Mouse (Mus musculus): ENCODE measurements at regions not wholly inside any gene's neighbourhood (a gene's known extent, or its start where the extent isn't known, plus 50 kb on each side); places are given as distances from the start of the nearest gene placed in this dataset.
A peak's percentile ranks its signal among the peaks of the same experiment; 100 is the strongest.

- peak overlapping the region; percentile 48 for H3K4me2 ChIP-seq (replicated peaks; ENCODE audit: low read depth, low read length, severe bottlenecking)
- ATAC-seq (ENCODE audit: low FRiP score, low read depth) (no peak), DNase-seq (ENCODE audit: low spot score) (no peak)
- peak overlapping the region; percentile 40 for H3K9ac ChIP-seq (ENCODE audit: low read depth, low read length, severe bottlenecking)
- 0 out of 2 replicates have a peak overlapping the region, but pooled peaks have one; percentile 19 for H3K27ac ChIP-seq (replicated peaks; ENCODE audit: low read depth, low read length)
- no peaks in the 10 kb centered on the region for H3K27me3 ChIP-seq (ENCODE audit: control insufficient read depth, insufficient read depth, low read length)
- no peaks in the 10 kb centered on the region for H3K36me3 ChIP-seq (ENCODE audit: control insufficient read depth, insufficient read depth, low read length)
- no peaks in the 10 kb centered on the region for H3K4me1 ChIP-seq (ENCODE audit: control insufficient read depth, insufficient read depth, low read length)
- WGBS, result 28% methylated on average over 18 of the region's 18 CpGs
- peak overlapping the region; percentile 31 for H3K4me3 ChIP-seq (replicated peaks; ENCODE audit: low read length)
- H3K9me3 ChIP-seq (ENCODE audit: control insufficient read depth, low read length), result no peaks in the 10 kb centered on the region
- TF ChIP-seq POLR2A (IDR thresholded peaks at IDR 0.05; ENCODE audit: borderline replicate concordance, extremely low read depth, insufficient read depth, insufficient read length), result no peak
These were observed 68.6 kb upstream of the Tmpo start for GRCm38 (mm10) chr10:91249681-91250195.

- H3K4me1 ChIP-seq (ENCODE audit: control insufficient read depth, insufficient read depth, low read length), result peaks cover 35% of the 10 kb centered on the region
These were observed 63.2 kb upstream of the Tmpo start for GRCm38 (mm10) chr10:91244297-91244696.

DNA sequence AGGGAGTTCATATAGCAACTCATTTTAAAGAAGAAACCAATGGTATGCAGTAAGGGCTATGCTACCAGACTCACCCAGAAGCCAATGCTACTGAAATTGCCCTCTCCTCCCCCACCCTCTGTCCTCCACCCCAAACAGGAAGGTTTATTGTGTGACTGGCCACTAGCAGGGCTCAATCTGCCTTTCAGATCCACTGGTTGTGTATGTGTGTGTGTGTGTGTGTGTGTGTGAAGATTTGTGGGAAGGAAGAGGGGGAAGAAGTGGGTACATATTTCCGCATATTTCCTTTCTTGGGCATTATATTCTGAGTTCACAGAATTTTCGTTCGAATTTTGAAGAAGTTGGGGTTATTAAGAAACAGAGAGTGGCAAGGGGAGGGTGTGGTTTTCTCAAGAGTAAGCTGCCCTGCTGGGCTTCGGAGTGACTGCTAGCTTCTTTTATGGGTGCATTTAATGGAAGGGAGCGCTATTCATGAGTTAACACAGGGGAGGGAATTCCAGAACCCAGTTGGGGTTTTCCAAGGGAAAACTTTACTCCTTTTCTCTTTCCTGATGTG lies 61.5 kb upstream of the Tmpo start:
- no peak for ATAC-seq (ENCODE audit: low FRiP score, low read depth)
- DNase-seq (ENCODE audit: low spot score), result no peak
- Histone ChIP-seq H3K4me3 (replicated peaks; ENCODE audit: low read length) (no peak overlapping the region), H3K27ac (replicated peaks; ENCODE audit: low read depth, low read length) (peak overlapping the region; percentile 84), H3K36me3 (ENCODE audit: control insufficient read depth, insufficient read depth, low read length) (no peaks in the 10 kb centered on the region), H3K9ac (ENCODE audit: low read depth, low read length, severe bottlenecking) (no peak overlapping the region), H3K4me1 (ENCODE audit: control insufficient read depth, insufficient read depth, low read length) (peaks cover 41% of the 10 kb centered on the region), H3K4me2 (replicated peaks; ENCODE audit: low read depth, low read length, severe bottlenecking) (peak overlapping the region; percentile 16; the same call in 1 of the 2 replicates), H3K9me3 (ENCODE audit: control insufficient read depth, low read length) (no peaks in the 10 kb centered on the region), H3K27me3 (ENCODE audit: control insufficient read depth, insufficient read depth, low read length) (no peaks in the 10 kb centered on the region)
- WGBS, result 35% methylated on average over 5 of the region's 5 CpGs
- TF ChIP-seq POLR2A (IDR thresholded peaks at IDR 0.05; ENCODE audit: borderline replicate concordance, extremely low read depth, insufficient read depth, insufficient read length), result no peak

More at GRCm38 (mm10) chr10:91244297-91244696, 63.2 kb upstream of the Tmpo start:
- Histone ChIP-seq H3K9me3 (ENCODE audit: control insufficient read depth, low read length) (no peaks in the 10 kb centered on the region), H3K27me3 (ENCODE audit: control insufficient read depth, insufficient read depth, low read length) (no peaks in the 10 kb centered on the region), H3K9ac (ENCODE audit: low read depth, low read length, severe bottlenecking) (no peak overlapping the region), H3K27ac (replicated peaks; ENCODE audit: low read depth, low read length) (no peak overlapping the region), H3K4me3 (replicated peaks; ENCODE audit: low read length) (no peak overlapping the region), H3K4me2 (replicated peaks; ENCODE audit: low read depth, low read length, severe bottlenecking) (no peak overlapping the region), H3K36me3 (ENCODE audit: control insufficient read depth, insufficient read depth, low read length) (no peaks in the 10 kb centered on the region)
- WGBS, result 76% methylated on average over 3 of the region's 3 CpGs
- no peak for ATAC-seq (ENCODE audit: low FRiP score, low read depth)
- peak; percentile 55 for DNase-seq (ENCODE audit: low spot score)
- TF ChIP-seq POLR2A (IDR thresholded peaks at IDR 0.05; ENCODE audit: borderline replicate concordance, extremely low read depth, insufficient read depth, insufficient read length), result no peak

- ATAC-seq (ENCODE audit: low FRiP score, low read depth), result peak; percentile 92
- Histone ChIP-seq H3K27me3 (ENCODE audit: control insufficient read depth, insufficient read depth, low read length) (no peaks in the 10 kb centered on the region), H3K36me3 (ENCODE audit: control insufficient read depth, insufficient read depth, low read length) (no peaks in the 10 kb centered on the region), H3K9ac (ENCODE audit: low read depth, low read length, severe bottlenecking) (no peak overlapping the region), H3K9me3 (ENCODE audit: control insufficient read depth, low read length) (no peaks in the 10 kb centered on the region), H3K4me3 (replicated peaks; ENCODE audit: low read length) (no peak overlapping the region), H3K4me2 (replicated peaks; ENCODE audit: low read depth, low read length, severe bottlenecking) (peak overlapping the region; percentile 11), H3K27ac (replicated peaks; ENCODE audit: low read depth, low read length) (peak overlapping the region; percentile 84), H3K4me1 (ENCODE audit: control insufficient read depth, insufficient read depth, low read length) (peaks cover 49% of the 10 kb centered on the region)
- 5% methylated on average over 7 of the region's 7 CpGs for WGBS
- no peak for TF ChIP-seq POLR2A (IDR thresholded peaks at IDR 0.05; ENCODE audit: borderline replicate concordance, extremely low read depth, insufficient read depth, insufficient read length)
- peak; percentile 94 for DNase-seq (ENCODE audit: low spot score)
These were observed 60.5 kb upstream of the Tmpo start for GRCm38 (mm10) chr10:91241611-91242005.

GRCm38 (mm10) chr10:91240856-91241610 lies 59.9 kb upstream of the Tmpo start:
- no peaks in the 10 kb centered on the region for H3K36me3 ChIP-seq (ENCODE audit: control insufficient read depth, insufficient read depth, low read length)
- H3K27me3 ChIP-seq (ENCODE audit: control insufficient read depth, insufficient read depth, low read length), result no peaks in the 10 kb centered on the region
- ATAC-seq (ENCODE audit: low FRiP score, low read depth), result peak; percentile 83
- H3K4me2 ChIP-seq (replicated peaks; ENCODE audit: low read depth, low read length, severe bottlenecking), result peak overlapping the region; percentile 11
- DNase-seq (ENCODE audit: low spot score), result no peak
- H3K4me1 ChIP-seq (ENCODE audit: control insufficient read depth, insufficient read depth, low read length), result peaks cover 51% of the 10 kb centered on the region
- WGBS, result 18% methylated on average over 10 of the region's 10 CpGs
- H3K9ac ChIP-seq (ENCODE audit: low read depth, low read length, severe bottlenecking), result no peak overlapping the region
- peak overlapping the region; percentile 84 for H3K27ac ChIP-seq (replicated peaks; ENCODE audit: low read depth, low read length)
- no peaks in the 10 kb centered on the region for H3K9me3 ChIP-seq (ENCODE audit: control insufficient read depth, low read length)
- no peak overlapping the region for H3K4me3 ChIP-seq (replicated peaks; ENCODE audit: low read length)
- no peak for TF ChIP-seq POLR2A (IDR thresholded peaks at IDR 0.05; ENCODE audit: borderline replicate concordance, extremely low read depth, insufficient read depth, insufficient read length)

All from limb, embryonic 14.5 days (tissue).